Mouse (Mus musculus) right cerebral cortex, postnatal 14 days (tissue): Measurements from ENCODE around the gene Shc4.
A peak's percentile ranks its signal among the peaks of the same experiment; 100 is the strongest.

Experiments used
- DNase-seq: peaks from one replicate; pipeline ENCODE4 v3.0.0; 2022

Shc4 gene

GRCm38 (mm10) chr2:125724086-125724430, at the start of gene Shc4:
TSS of gene Shc4 (minus strand) at chr2:125724148.
- peak; percentile 22 for DNase-seq

- DNase-seq = no peak
Measured at GRCm38 (mm10) chr2:125765029-125765428, 41.1 kb upstream of the Shc4 start.

- DNase-seq = no peak
Measured at GRCm38 (mm10) chr2:125764531-125764930, 40.6 kb upstream of the Shc4 start.

- no peak for DNase-seq
Measured at GRCm38 (mm10) chr2:125749330-125749729, 25.4 kb upstream of the Shc4 start.

- DNase-seq = no peak
Measured at GRCm38 (mm10) chr2:125739338-125739737, 15.4 kb upstream of the Shc4 start.

GRCm38 (mm10) chr2:125738718-125739117, 14.8 kb upstream of the Shc4 start:
- no peak for DNase-seq

GRCm38 (mm10) chr2:125736025-125736343, 12.0 kb upstream of the Shc4 start:
- DNase-seq = no peak

- no peak for DNase-seq
Measured at GRCm38 (mm10) chr2:125735333-125736024, 11.5 kb upstream of the Shc4 start.

GRCm38 (mm10) chr2:125734741-125735140, 10.8 kb upstream of the Shc4 start:
- no peak for DNase-seq

GRCm38 (mm10) chr2:125731763-125732560, 8.0 kb upstream of the Shc4 start:
- peak; percentile 93 for DNase-seq

GRCm38 (mm10) chr2:125724546-125725114, 682 bp upstream of the Shc4 start:
- no peak for DNase-seq

GRCm38 (mm10) chr2:125723408-125724085, 401 bp downstream of the Shc4 start:
- DNase-seq = peak; percentile 33

- DNase-seq = no peak
Measured at GRCm38 (mm10) chr2:125723086-125723407, 901 bp downstream of the Shc4 start.

GRCm38 (mm10) chr2:125716599-125716998, 7.3 kb downstream of the Shc4 start:
- DNase-seq = no peak

GRCm38 (mm10) chr2:125706510-125706921, 17.4 kb downstream of the Shc4 start:
- DNase-seq = no peak

- DNase-seq = no peak
Measured at GRCm38 (mm10) chr2:125704907-125705631, 18.9 kb downstream of the Shc4 start.

- DNase-seq = no peak
Measured at GRCm38 (mm10) chr2:125702851-125703250, 21.1 kb downstream of the Shc4 start.

- DNase-seq = no peak
Measured at GRCm38 (mm10) chr2:125701606-125702005, 22.3 kb downstream of the Shc4 start.

GRCm38 (mm10) chr2:125696219-125696618, 27.7 kb downstream of the Shc4 start:
- DNase-seq = no peak

- no peak for DNase-seq
Measured at GRCm38 (mm10) chr2:125694798-125695197, 29.1 kb downstream of the Shc4 start.

- DNase-seq = no peak
Measured at GRCm38 (mm10) chr2:125692010-125692409, 31.9 kb downstream of the Shc4 start.

GRCm38 (mm10) chr2:125685441-125686150, 38.4 kb downstream of the Shc4 start:
- no peak for DNase-seq
